Mouse (Mus musculus): ENCODE data around the gene Gng7. TPM values are rescaled to one million over a fixed set of nuclear protein-coding genes. Genes with fewer than 3 reads are reported as not detected.

Gene Gng7
- polyA plus RNA-seq, 1 experiment = 152 TPM

GRCm38 (mm10) chr10:80973722-80974121 lies 41.0 kb downstream of the Gng7 start:
- no peak overlapping the region for H3K27ac ChIP-seq (ENCODE audit: insufficient read depth, low read length)
- TF ChIP-seq CTCF (IDR thresholded peaks at IDR 0.05; ENCODE audit: extremely low read depth, insufficient read depth, low read length) (no peak), POLR2A (IDR thresholded peaks at IDR 0.05; ENCODE audit: extremely low read depth, insufficient read depth, low read length) (no peak)
- H3K4me1 ChIP-seq (ENCODE audit: control insufficient read depth, insufficient read depth, low read length) = no peaks in the 10 kb centered on the region; the same call in none of the 2 replicates
- H3K4me3 ChIP-seq (ENCODE audit: insufficient read depth, low read length) = no peak overlapping the region

- no peak for TF ChIP-seq POLR2A (IDR thresholded peaks at IDR 0.05; ENCODE audit: extremely low read depth, insufficient read depth, low read length)
- TF ChIP-seq CTCF (IDR thresholded peaks at IDR 0.05; ENCODE audit: extremely low read depth, insufficient read depth, low read length) = no peak
- Histone ChIP-seq H3K4me3 (ENCODE audit: insufficient read depth, low read length) (no peak overlapping the region), H3K4me1 (ENCODE audit: control insufficient read depth, insufficient read depth, low read length) (no peaks in the 10 kb centered on the region; the same call in none of the 2 replicates), H3K27ac (ENCODE audit: insufficient read depth, low read length) (no peak overlapping the region)
Measured at GRCm38 (mm10) chr10:80972071-80972987, 42.4 kb downstream of the Gng7 start.

- Histone ChIP-seq H3K4me1 (ENCODE audit: control insufficient read depth, insufficient read depth, low read length) (no peaks in the 10 kb centered on the region; the same call in none of the 2 replicates), H3K4me3 (ENCODE audit: insufficient read depth, low read length) (no peak overlapping the region), H3K27ac (ENCODE audit: insufficient read depth, low read length) (no peak overlapping the region)
- no peak for TF ChIP-seq CTCF (IDR thresholded peaks at IDR 0.05; ENCODE audit: extremely low read depth, insufficient read depth, low read length)
- no peak for TF ChIP-seq POLR2A (IDR thresholded peaks at IDR 0.05; ENCODE audit: extremely low read depth, insufficient read depth, low read length)
Measured at GRCm38 (mm10) chr10:80971533-80971932, 43.2 kb downstream of the Gng7 start.

GRCm38 (mm10) chr10:80970159-80970558 lies 44.6 kb downstream of the Gng7 start:
- TF ChIP-seq POLR2A (IDR thresholded peaks at IDR 0.05; ENCODE audit: extremely low read depth, insufficient read depth, low read length) (no peak), CTCF (IDR thresholded peaks at IDR 0.05; ENCODE audit: extremely low read depth, insufficient read depth, low read length) (no peak)
- H3K27ac ChIP-seq (ENCODE audit: insufficient read depth, low read length) = no peak overlapping the region
- H3K4me3 ChIP-seq (ENCODE audit: insufficient read depth, low read length) = no peak overlapping the region
- no peaks in the 10 kb centered on the region; the same call in none of the 2 replicates for H3K4me1 ChIP-seq (ENCODE audit: control insufficient read depth, insufficient read depth, low read length)

- no peaks in the 10 kb centered on the region; the same call in none of the 2 replicates for H3K4me1 ChIP-seq (ENCODE audit: control insufficient read depth, insufficient read depth, low read length)
- no peak overlapping the region for H3K4me3 ChIP-seq (ENCODE audit: insufficient read depth, low read length)
- TF ChIP-seq CTCF (IDR thresholded peaks at IDR 0.05; ENCODE audit: extremely low read depth, insufficient read depth, low read length) (no peak), POLR2A (IDR thresholded peaks at IDR 0.05; ENCODE audit: extremely low read depth, insufficient read depth, low read length) (no peak)
- H3K27ac ChIP-seq (ENCODE audit: insufficient read depth, low read length) = no peak overlapping the region
Measured at GRCm38 (mm10) chr10:80969298-80969697, 45.4 kb downstream of the Gng7 start.

- Histone ChIP-seq H3K27ac (ENCODE audit: insufficient read depth, low read length) (no peak overlapping the region), H3K4me1 (ENCODE audit: control insufficient read depth, insufficient read depth, low read length) (no peaks in the 10 kb centered on the region; the same call in none of the 2 replicates), H3K4me3 (ENCODE audit: insufficient read depth, low read length) (no peak overlapping the region)
- no peak for TF ChIP-seq CTCF (IDR thresholded peaks at IDR 0.05; ENCODE audit: extremely low read depth, insufficient read depth, low read length)
- no peak for TF ChIP-seq POLR2A (IDR thresholded peaks at IDR 0.05; ENCODE audit: extremely low read depth, insufficient read depth, low read length)
Measured at GRCm38 (mm10) chr10:80968106-80968505, 46.6 kb downstream of the Gng7 start.

GRCm38 (mm10) chr10:80967101-80967656 lies 47.6 kb downstream of the Gng7 start:
- no peaks in the 10 kb centered on the region for H3K4me1 ChIP-seq (ENCODE audit: control insufficient read depth, insufficient read depth, low read length)
- no peak overlapping the region for H3K27ac ChIP-seq (ENCODE audit: insufficient read depth, low read length)
- no peak overlapping the region for H3K4me3 ChIP-seq (ENCODE audit: insufficient read depth, low read length)
- TF ChIP-seq POLR2A (IDR thresholded peaks at IDR 0.05; ENCODE audit: extremely low read depth, insufficient read depth, low read length) (no peak), CTCF (IDR thresholded peaks at IDR 0.05; ENCODE audit: extremely low read depth, insufficient read depth, low read length) (no peak)

- no peak overlapping the region for H3K4me3 ChIP-seq (ENCODE audit: insufficient read depth, low read length)
- H3K4me1 ChIP-seq (ENCODE audit: control insufficient read depth, insufficient read depth, low read length) = no peaks in the 10 kb centered on the region
- TF ChIP-seq POLR2A (IDR thresholded peaks at IDR 0.05; ENCODE audit: extremely low read depth, insufficient read depth, low read length) (no peak), CTCF (IDR thresholded peaks at IDR 0.05; ENCODE audit: extremely low read depth, insufficient read depth, low read length) (no peak)
- no peak overlapping the region for H3K27ac ChIP-seq (ENCODE audit: insufficient read depth, low read length)
Measured at GRCm38 (mm10) chr10:80966296-80966695, 48.4 kb downstream of the Gng7 start.

- H3K4me1 ChIP-seq (ENCODE audit: control insufficient read depth, insufficient read depth, low read length) = no peaks in the 10 kb centered on the region
- H3K27ac ChIP-seq (ENCODE audit: insufficient read depth, low read length) = 0 out of 2 replicates have a peak overlapping the region, but pooled peaks have one; percentile 30
- TF ChIP-seq CTCF (IDR thresholded peaks at IDR 0.05; ENCODE audit: extremely low read depth, insufficient read depth, low read length) (no peak), POLR2A (IDR thresholded peaks at IDR 0.05; ENCODE audit: extremely low read depth, insufficient read depth, low read length) (no peak)
- no peak overlapping the region for H3K4me3 ChIP-seq (ENCODE audit: insufficient read depth, low read length)
Measured at GRCm38 (mm10) chr10:80963031-80963975, 51.4 kb downstream of the Gng7 start.

Measured in cortical plate, adult 2 months (tissue).